Mouse (Mus musculus) thymus, postnatal 25 days (tissue): Measurements from ENCODE around the gene Asrgl1.
"Not testable (repeated sequence)": the region's sequence is repeated elsewhere in the genome, so short reads cannot be mapped to it uniquely, and the experiment has no call there.

Experiments used
- DNase-seq: peaks from one replicate; pipeline ENCODE4 v3.0.0; 2022

Asrgl1 gene

DNA sequence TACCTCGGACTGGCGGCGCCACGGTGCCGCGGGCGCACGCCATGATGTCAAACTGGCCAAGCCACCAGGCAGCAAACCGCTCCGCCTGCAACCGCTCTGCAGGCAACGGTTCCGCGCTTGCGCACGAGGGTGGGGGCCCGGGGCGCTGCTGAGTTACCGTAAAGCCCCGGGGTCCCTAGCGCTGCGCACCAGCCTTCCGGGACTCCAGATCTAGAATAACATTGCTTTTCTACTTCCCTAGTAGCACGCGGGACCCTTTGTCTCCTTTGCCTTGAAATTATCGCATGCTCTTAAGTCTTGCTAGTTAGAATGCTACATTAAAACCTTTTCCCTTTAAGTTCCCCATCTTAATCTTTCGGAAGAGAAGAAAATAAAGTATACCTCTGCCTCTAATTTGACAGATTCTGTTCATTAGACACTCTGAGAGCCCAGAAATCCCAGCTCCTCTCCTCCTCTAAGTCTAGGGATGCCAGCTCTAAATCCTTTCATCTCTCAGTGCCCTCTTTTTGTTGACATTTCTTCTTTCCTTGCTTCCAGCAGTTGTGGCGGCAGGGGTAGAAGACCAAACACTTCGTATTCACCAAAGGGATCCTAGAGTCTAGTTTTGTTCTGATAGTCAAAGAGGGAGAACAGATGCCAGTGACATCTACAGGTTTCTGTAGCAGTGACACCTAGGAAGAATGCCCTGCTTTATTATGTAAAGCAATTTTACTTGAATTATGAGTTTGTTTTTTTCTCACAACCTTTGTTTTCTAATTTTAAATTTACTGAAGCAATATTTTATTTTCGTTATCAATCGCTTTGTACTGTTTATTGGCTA is at the start of gene Asrgl1:
Asrgl1 (minus strand) TSS at position 125 of the 820 bp plus-strand sequence.
- DNase-seq, result peak; percentile 94

DNA sequence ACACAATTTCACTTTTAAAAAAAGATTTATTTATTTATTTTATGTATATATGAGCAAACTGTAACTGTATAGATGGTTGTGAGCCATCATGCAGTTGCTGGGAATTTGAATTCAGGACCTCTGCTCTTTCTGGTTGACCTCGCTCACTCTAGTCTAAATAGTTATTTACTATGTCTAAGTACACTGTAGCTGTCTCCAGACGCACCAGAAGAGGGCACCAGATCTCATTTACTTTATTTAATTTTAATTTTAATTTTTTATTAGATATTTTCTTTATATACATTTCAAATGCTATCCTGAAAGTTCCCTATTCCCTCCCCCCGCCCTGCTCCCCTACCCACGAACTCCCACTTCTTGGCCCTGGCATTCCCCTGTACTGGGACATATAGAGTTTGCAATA is 10.8 kb upstream of the Asrgl1 start:
- no peak for DNase-seq

DNA sequence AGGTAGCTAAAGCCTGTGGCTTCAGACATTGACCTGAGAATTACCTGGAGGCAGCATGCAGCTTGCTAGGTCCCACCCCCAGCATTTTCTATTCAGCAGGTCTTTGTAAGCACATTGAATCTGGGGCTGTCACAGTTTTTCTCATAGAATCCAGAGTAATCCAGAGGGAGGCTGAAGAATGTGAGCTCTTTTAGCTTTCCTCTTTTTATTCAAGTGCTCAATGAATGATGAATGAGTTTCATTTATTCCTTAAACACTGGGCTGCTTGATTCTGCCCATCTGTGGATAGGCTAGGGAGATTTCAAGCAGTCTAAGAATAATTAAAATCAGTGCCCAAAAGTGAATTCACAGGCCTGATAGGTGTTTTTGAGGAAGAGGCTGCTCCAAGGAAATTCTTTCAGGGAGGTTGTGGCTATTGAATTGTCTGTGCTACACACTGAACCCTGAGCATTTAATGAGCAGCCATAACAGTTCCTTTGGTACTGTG is 8.2 kb upstream of the Asrgl1 start:
- no peak for DNase-seq

DNA sequence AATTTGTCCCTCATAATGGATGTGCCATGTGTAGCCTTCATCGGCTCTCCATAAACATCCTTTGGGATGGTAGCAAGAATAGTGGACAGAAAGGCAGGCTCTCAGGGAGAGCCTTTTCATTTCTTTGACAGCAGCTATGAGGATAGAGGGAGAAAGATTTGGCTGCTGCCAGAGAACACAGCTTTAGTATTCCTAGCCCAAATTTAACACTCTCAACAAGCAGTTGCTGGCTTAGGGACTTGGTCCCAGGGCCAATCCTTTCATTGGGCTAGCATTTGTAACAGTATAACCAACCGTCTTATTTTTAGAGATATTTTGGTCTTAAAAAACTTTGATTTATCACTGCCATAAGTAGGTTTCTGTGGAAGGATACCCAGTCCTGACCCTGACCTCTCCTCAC is 7.8 kb upstream of the Asrgl1 start:
- DNase-seq, result no peak

DNA sequence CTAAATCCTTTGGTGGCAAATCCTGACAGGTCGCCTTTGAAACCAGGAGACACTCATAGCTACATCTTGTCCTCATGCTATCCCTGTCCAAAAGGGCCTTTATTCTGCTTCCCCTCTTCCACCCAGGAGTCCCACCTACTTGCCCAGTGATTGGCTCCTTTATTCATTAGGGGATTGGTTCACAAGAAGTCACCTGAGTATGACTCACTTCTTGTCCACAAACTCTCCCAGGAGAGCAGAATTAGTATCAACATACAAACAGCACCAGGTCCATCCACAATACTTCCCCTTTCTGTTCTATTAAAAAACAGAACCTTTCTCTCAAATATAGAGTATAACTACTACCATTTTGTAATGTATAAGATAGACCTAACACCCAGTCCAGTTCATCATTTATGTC is 4.9 kb upstream of the Asrgl1 start:
- not testable (repeated sequence) for DNase-seq

DNA sequence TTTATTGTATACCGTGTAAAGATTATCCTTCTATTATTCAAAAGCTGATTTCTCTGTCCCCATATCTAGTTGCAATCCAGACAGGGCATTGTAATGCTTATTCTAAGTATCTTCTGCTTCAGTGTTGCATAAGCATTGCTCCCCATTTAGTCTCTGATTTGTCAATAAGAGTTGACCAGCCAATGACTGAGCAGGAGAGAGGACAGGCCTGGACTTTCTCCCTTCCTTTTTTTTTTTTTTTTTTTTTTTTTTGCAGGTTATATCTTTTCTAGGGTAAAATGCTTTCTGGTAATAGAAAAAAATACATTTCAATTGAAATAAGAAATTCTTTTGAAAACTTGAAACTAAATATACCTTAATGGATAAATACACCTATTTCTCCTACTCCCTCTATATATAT is 1.7 kb upstream of the Asrgl1 start:
- DNase-seq, result no peak

DNA sequence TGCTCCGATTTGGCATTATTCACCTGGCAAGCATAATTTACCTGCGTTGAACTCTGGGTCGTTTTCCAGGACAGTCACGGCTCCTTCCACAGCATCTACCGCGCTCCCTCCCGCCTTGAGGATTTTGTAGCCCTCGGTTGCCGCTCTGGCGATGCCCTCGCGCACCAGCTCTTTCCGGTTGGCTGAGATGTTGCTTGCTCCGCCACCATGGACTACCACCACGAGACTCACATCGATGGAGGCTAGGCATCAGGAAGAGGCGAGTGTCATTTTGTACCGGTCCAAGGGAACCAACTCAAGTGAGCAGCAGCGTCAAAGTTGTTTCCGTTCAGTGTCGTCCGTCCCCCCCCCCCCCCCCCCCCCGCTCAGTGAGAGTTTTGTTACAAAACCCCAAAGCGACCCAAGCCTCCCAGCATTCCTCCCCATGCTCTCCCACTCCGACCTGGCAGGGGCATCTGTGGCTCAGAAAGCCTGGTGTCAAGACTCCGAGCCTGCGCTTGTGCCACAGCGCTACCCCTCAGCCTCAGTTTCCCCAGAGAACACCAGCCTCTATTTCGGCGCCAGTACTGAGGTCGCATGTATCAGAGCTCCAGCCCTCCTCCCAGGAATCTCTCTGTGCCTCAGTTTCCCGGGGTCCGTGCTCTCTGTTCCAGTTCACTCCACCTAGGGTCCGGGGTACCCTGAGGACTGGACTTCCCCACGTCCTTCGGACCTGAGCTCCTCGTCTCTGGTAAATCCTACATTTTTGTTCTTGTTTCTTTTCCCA is 507 bp downstream of the Asrgl1 start:
- DNase-seq, result peak; percentile 48

DNA sequence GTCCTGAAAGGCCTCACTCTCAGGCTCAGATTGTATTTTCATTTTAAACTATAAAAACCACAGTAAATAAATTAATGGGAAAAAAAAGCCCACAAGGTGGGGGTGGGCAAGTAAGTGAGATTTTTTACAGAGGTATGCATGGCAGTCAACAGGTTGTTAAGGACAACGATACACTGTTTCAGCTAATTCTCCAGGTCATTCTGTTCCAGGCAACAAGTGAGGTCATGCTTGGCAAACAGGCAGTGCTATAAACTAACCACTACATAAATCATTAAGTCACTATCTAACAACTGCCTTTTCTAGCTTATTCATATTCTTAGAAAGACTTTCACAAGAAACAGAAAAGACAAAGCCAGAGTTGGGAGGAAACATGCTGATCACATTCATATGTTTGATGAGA is 5.4 kb downstream of the Asrgl1 start:
- no peak for DNase-seq

DNA sequence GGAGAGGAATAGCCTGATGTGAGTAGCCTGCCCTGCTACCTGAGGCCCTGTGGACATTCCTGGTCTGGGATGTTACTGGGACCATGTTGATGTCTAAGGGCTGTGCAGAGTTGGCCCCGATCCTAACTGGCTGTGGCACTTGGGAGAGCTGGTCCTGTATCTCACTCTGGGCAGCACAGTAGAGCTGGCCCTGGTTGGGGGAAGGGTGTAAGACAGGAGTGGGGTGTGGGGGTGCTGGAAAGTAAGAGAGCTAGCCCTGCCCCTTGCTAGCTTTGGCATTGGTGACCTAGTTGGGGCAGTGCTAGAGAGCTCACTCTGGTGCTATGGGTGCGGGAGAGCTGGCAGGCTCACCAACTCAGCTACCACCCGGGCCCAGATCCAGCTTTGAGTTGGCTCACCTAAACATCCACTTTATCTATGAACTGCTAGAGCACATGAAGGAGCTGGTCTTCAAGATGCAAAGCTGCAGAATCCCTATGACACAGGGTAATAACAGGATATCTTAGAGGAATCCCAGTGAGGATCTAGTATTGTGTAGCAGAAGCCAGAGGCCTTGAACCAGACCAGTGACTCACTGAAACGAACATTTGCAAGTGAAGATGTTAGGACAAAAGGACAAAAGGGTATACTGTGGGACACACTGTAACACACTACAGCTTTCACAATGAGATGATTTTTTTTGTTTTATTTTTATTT is 6.8 kb downstream of the Asrgl1 start:
- DNase-seq, result no peak

DNA sequence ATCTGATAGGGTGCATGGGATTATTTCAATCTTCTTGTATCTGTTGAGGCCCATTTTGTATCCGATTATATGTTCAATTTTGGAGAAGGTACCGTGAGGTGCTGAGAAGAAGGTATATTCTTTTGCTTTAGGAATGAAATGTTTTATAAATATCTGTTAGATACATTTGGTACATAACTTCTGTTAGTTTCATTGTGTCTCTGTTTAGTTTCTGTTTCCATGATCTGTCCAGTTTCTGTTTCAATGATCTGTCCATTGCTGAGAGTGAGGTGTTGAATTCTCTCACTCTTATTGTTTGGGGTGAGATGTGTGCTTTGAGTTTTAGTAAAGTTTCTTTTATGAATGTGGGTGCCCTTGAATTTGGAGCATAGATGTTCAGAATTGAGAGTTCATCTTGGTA is 11.4 kb downstream of the Asrgl1 start:
- DNase-seq, result not testable (repeated sequence)

DNA sequence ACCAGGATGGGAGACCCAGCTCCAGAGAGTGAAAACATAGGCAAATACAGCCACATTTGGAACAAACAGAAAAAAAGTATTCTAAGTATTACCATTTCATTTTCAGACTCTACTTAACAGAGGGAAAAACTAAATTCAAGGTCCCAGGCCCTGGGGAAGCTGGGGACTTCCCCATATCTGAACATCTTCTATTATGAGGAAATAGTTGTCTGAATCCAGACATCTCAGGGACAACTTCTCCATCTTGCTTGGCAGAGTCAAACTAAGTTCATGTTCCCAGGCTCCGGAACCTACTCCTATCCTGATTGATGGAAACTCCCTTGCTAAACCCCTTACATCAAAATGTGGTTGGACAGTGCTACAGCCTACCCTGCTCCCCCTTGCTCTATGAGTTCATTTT is 13.0 kb downstream of the Asrgl1 start:
- DNase-seq, result no peak

DNA sequence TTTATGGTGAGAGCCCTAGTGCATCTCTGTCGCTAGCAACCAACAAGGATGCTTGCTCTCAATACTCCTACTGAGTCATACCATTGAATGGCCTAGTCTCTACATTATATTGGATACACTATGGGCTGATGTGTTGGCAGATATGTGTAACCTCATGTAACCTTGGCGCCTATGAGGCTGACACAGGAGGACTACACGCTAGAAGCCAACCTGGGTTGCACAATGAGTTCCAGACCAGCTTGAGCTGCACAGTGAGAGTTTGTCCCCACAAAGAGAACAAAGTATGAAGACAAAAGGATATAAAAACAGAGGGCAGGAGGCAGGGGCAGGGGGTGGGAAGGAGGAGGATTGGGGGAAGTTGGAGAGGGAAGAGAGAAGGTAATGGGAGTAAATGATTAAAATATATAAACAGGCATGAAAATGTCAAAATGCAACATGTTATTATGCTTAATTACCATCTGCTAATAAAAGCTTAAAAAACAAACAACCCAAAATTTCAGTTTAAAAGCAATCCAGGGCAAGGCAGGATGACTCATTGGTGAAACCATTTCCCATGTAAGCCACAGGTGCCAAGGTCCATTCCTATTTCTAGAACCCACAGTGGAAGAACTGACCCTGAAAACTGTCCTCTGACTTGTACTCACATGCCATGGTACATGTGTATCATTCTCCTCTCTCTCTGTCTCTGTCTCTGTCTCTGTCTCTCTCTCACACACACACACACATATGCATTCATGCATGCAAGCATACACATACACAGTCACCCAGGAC is 15.6 kb downstream of the Asrgl1 start:
- DNase-seq, result no peak

DNA sequence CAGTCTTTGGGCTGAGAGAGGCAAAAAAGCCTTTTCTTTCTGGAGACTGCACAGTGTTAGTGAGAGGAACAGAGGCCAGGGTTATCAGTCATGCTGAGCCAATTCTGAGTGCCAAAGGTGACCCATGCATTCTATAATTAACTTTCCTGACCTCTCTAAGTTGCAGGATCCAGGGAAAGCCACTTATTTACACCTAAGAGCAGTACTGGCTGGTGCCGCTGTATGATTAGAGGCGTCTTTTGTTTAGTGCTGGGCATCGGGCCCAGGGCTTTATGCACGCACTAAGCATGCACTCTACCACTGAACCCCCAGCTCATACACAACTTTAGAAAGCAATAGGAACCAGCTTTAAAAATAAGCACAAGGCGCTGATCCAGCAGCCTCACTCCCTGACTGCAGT is 18.2 kb downstream of the Asrgl1 start:
- DNase-seq, result no peak

DNA sequence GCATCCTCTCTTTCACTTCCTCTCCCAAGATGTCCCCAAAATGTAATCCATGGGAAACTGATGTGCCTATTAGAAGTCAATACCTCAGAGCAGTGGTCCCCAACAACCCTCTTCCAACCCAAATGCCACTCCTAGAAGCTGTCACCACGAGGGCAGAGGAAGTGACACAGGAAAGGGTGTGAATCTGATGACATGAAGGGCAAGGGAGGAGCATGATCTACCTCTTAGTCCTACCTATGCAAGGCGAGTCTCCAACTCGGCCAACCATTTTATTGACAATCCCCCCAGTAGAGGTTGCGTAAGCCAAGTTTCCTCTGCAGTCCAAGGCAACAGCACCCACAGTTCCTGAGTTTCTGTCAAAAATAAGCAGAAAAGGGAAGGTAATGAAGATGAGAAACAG is 19.2 kb downstream of the Asrgl1 start:
- no peak for DNase-seq

DNA sequence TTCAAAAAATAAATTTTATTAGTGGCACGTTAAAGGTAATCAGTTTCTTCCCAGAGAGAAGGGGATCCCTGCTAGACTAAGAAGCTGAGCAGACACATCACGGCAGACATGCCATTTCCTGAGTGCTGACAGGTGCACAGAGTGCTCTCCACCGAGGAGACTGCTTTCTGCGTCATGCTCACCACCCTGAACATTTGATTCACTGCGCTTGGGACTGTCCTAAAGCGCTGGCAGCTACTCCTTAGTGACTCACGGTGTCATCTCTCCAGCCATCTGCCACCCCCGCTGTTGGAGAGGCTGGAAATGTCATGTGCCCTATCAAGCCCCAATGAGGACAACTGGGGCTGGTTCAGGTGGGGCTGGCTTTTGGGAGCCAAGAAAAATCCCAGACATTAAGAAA is 23.4 kb downstream of the Asrgl1 start:
- no peak for DNase-seq

DNA sequence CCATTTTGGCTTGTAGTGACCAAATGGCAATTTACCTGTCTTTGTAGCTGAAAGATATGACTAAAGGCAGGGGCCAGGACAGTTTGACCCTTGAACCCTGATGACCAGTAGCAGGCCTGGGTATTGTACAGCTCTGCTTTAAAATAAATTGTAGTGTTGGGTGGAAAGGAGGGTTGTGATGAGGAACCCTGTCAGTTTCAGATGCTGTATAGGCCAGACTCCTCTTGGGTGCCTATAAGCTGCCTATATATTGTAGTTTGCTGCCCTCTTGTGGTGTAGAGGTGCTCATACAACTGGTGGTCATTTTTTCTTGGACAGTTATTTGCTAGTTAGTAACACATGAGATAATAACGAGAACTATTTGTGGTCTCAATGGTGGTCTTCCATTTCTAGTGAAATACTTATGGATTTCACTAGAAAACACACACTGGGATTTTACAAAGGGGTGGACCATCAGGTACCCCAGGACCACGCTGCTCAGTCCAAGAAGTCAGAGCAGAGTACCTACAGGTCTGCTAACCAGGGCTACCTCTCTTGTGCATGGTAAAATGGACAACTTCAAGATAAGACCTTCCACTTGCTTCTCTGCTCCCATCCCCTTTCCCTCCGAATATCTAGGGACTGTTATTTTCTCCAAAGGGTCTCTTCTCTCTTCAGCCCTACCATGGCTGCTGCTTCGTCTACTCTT is 25.1 kb downstream of the Asrgl1 start:
- DNase-seq, result peak; percentile 41

DNA sequence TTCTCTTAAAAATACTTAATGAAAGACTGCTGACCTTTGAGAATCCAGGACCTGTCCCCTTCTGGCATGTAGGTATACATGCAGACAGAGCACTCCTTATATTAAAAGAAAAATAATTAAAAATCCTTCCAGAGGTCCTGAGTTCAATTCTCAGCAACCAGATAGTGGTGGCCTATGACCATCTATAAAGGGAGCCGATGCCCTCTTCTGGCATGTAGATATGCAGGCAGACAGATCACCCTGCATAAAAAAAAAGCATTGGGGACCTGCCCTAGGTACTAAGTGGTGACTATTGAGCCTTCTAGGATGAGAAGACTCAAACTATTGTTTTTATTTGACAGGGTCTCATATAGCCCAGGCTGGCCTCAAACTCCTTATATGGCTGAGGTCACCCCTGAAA is 26.9 kb downstream of the Asrgl1 start:
- no peak for DNase-seq

DNA sequence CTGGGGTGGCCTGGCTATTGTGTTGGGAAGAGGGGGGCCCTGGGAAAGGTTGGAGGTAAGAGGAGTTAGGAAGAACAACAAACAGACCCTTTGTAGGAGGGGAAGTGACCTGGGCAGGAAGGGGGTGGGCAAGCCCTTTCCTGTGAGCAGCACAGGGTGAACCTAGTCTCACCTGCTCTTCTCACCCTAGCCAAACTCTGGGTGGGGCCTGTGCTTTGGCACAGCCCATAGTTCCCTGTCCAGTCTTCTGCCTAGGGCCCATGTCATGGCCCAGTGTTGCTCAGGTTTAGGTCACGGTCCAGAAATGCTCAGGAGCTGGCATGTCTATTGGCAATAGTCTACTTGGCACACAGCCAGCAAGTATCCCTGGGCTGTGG is 28.1 kb downstream of the Asrgl1 start:
- DNase-seq, result no peak

DNA sequence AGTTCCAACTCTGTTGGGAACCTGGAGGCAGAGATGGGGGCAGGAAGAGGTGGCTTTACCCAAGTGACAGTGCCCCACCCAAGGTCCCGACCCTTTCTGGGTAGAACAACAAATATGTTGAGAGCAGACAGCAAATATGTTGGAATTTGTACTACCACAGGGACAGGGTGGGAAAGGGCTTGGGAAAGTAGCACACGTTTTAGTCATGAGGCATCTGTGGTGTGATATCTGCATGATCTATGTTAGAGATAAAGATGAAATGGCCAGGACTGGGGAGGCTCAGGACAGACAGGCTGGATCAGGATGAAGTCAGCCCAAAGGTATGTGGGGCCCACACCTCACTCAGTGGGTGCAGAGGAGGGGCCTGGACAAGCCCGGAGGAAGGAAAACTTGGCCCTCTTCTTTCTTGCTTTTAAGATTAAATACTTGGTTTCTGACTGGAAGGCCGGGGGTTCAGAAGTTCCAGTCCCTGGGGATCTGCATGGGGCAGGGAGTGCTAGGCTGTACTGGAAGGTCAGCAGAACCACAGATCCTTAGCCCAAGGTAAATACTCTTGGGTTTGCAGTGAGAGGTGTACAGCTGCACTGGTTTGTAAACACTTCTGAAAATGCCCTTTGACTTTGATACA is 28.6 kb downstream of the Asrgl1 start:
- DNase-seq, result no peak

DNA sequence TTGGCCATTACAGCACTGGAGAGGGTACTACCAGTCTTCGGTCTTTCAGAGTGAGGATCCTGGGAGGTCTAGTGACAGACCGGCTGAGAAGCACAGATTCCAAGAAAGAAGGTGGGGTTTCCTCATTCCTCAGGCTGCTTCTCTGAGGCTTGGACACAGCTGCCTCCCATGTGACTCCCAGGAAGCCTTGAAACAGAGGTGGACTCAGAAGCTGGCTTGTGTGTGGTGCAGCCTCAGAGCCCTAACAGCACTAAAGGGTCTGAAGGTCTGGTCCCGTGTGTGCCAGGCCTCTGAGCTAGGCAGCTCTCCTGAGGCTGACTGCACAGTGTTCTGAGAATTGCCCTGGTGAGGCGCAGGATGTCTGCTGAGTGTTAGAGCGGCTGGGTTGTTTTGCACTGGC is 29.3 kb downstream of the Asrgl1 start:
- DNase-seq, result no peak

DNA sequence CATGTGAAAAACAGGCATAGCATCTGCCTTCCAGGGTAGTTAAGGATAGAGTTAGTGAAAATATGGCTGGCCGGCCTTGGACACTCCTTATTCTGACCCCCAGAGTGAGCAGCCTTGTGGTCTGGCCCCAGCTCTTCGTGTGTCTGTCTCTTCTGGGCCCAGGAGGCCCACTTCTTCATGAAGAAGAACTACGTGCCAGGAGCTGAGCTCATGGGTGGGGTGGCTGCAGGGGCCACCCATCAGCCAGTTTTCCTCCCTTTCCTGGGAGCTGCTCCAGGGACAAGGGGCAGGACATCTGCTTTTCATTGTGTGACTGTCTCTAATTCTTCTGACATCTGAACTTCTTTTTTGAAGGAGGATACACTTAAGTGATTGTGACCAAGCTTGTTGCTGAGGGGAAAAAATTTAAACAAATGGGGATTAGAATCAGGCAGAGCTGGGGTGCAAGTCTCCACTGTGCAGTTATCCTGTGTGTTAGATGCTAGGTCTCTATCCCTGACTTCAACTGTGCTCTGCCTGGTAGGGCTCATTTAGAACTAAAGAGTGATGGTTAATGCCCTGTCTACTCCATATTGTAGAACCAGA is 30.2 kb downstream of the Asrgl1 start:
- no peak for DNase-seq
